Mouse (Mus musculus) cerebellum, adult 2 months (tissue): ENCODE measurements around the gene Epb41l1.
A peak's percentile ranks its signal among the peaks of the same experiment; 100 is the strongest.

Source experiments
- CTCF ChIP-seq: fragments of 200-500 bp; IDR thresholded peaks from 2 replicates; pipeline ENCODE4 v1.5.1; 2011; ENCODE audit warnings: low read depth, mild to moderate bottlenecking, control low read depth, low read length, moderate library complexity, borderline replicate concordance; ENCODE audit not compliant: insufficient read depth
- POLR2A ChIP-seq: fragments of 200-500 bp; IDR thresholded peaks from 2 replicates; pipeline ENCODE4 v1.6.1; 2011; ENCODE audit warnings: low read length, control low read depth, borderline replicate concordance; ENCODE audit not compliant: insufficient read depth

DNA sequence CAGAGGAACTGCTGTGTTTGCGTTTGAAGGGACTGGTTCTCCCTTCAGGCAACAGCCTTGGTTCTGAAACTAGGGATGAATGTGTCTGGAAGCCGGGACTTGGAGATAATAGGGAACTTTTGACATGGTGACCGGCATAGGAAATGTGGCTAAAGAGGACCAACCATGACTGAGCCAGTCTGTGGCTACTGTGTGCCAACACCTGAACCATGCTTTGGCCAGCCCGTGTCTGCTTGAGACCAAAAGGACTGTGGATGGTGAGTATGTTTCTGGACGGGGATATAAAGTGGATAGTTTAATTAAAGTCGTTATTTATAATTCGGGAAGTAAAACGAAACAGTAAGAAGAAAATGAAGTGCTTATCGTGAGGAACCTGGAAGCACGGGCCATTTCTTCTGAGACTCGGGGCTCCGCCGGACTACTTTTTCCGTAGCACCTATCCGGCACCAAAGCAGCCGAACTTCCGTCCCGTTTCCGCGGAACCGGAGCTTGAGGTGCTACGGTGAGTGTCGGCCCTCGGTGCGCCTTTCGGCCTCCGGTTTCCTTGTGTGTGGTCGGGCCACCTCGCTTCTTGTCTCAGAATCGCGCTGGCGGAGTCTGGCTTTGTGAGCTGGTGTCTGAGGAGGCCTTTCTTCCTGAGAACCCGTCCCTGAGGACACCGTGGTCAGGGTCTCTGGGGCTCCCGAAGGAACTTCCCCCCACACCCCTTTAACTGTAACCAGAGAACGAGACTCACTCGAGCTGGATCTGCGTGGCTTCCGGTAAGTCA lies 126.6 kb downstream of the Epb41l1 start, which contains the start of gene Aar2:
- no peak for TF ChIP-seq CTCF
- TF ChIP-seq POLR2A, result peak; percentile 94
